Mouse (Mus musculus) limb, embryonic 13.5 days (tissue): ENCODE data around the gene Hdlbp. TPM values are rescaled to one million over a fixed set of nuclear protein-coding genes. Genes with fewer than 3 reads are reported as not detected.

ENCODE experiments used
- polyA plus RNA-seq: library from polyadenylated mRNA; unstranded; fragments of >200 nt; fragmentation: Nextera tagmentation; extraction: Ambion mirVana; gene quantifications from 2 replicates; pipeline ENCODE4 v1.2.1, GENCODE M21; 2015

Gene Hdlbp
- polyA plus RNA-seq, 1 experiment from 2014 or later = 201 TPM

Other genes starting within 250 kb of the Hdlbp start
- gene Sned1, start 243.0 kb downstream of the Hdlbp start, polyA plus RNA-seq = 32.1 and 47.5 TPM in 2 replicates
- gene Mterf4, start 172.9 kb downstream of the Hdlbp start, polyA plus RNA-seq = 35.1 and 38.0 TPM in 2 replicates
- gene Ppp1r7, start 136.0 kb downstream of the Hdlbp start, polyA plus RNA-seq = 52.3 and 61.4 TPM in 2 replicates
- gene Pask, start 135.3 kb downstream of the Hdlbp start, polyA plus RNA-seq = 18.8 and 20.4 TPM in 2 replicates
- 1.3 and 1.8 TPM in 2 replicates for gene Ano7, start 104.9 kb downstream of the Hdlbp start, polyA plus RNA-seq
- gene Farp2, start 33.3 kb upstream of the Hdlbp start, polyA plus RNA-seq = 7.0 and 8.0 TPM in 2 replicates
- 200 and 212 TPM in 2 replicates for gene Stk25, start 179.8 kb upstream of the Hdlbp start, polyA plus RNA-seq
- 25.5 and 26.5 TPM in 2 replicates for gene Bok, start 206.8 kb upstream of the Hdlbp start, polyA plus RNA-seq